Mouse (Mus musculus) hindbrain, embryonic 15.5 days (tissue): ENCODE results near the gene Stard13. TPM values are rescaled to one million over a fixed set of nuclear protein-coding genes. Genes with fewer than 3 reads are reported as not detected.

Experiments used
- ATAC-seq: fragments of 200-750 bp; cut with Nextera tagmentation; 2 replicates; pipeline ENCODE4 v1.8.0; 2017; ENCODE audit warnings: low read depth, moderate number of reproducible peaks, moderate TSS enrichment; ENCODE audit not compliant: low FRiP score
- H3K27ac ChIP-seq: fragments of 300-500 bp; sonication (generic); replicated peaks from 2 replicates; pipeline ENCODE4 v1.5.1; 2015; ENCODE audit warnings: mild to moderate bottlenecking, inconsistent platforms
- H3K27me3 ChIP-seq: fragments of 300-500 bp; sonication (generic); 2 replicates; pipeline ENCODE4 v1.6.1; 2015; ENCODE audit warnings: control low read depth, inconsistent platforms
- H3K36me3 ChIP-seq: fragments of 300-500 bp; sonication (generic); 2 replicates; pipeline ENCODE4 v1.6.1; 2015; ENCODE audit warnings: control low read depth, inconsistent platforms
- H3K4me1 ChIP-seq: fragments of 300-500 bp; sonication (generic); replicated peaks from 2 replicates; pipeline ENCODE4 v1.6.1; 2015; ENCODE audit warnings: control low read depth, inconsistent platforms
- H3K4me2 ChIP-seq: fragments of 300-500 bp; sonication (generic); 2 replicates; pipeline ENCODE4 v1.6.1; 2015; ENCODE audit warnings: moderate library complexity, mild to moderate bottlenecking, inconsistent platforms
- H3K4me3 ChIP-seq: fragments of 300-500 bp; sonication (generic); 2 replicates; pipeline ENCODE4 v1.5.1; 2015; ENCODE audit warnings: mild to moderate bottlenecking, inconsistent platforms
- H3K9ac ChIP-seq: fragments of 300-500 bp; sonication (generic); 2 replicates; pipeline ENCODE4 v1.6.1; 2015; ENCODE audit warnings: inconsistent platforms
- H3K9me3 ChIP-seq: fragments of 300-500 bp; sonication (generic); 2 replicates; pipeline ENCODE4 v1.6.1; 2016; ENCODE audit warnings: control low read depth, inconsistent platforms
- WGBS: fragments of 180-500 bp; shearing (Covaris S2); methylation state at CpG from one replicate; pipeline ENCODE4 v1.1.7; 2015; 5-methylcytosine and 5-hydroxymethylcytosine counted together
- polyA plus RNA-seq: library from polyadenylated mRNA; unstranded; fragments of >200 nt; fragmentation: Nextera tagmentation; extraction: Ambion mirVana; gene quantifications from 2 replicates; pipeline ENCODE4 v1.2.1, GENCODE M21; 2015

The Stard13 gene
- polyA plus RNA-seq, 1 experiment from 2014 or later, result 6.2 TPM

GRCm38 (mm10) chr5:151061942-151062341, 171.7 kb downstream of the Stard13 start:
- H3K9ac ChIP-seq, result no peak overlapping the region
- no peaks in the 10 kb centered on the region for H3K9me3 ChIP-seq
- no peak for ATAC-seq
- H3K27ac ChIP-seq, result no peak overlapping the region
- peaks cover 8% of the 10 kb centered on the region for H3K36me3 ChIP-seq
- no peaks in the 10 kb centered on the region for H3K27me3 ChIP-seq
- WGBS, result 99% methylated on average over 2 of the region's 2 CpGs
- peaks cover 2% of the 10 kb centered on the region; the same call in 1 of the 2 replicates for H3K4me1 ChIP-seq
- no peak overlapping the region for H3K4me2 ChIP-seq
- H3K4me3 ChIP-seq, result no peak overlapping the region

- H3K27me3 ChIP-seq, result no peaks in the 10 kb centered on the region
- 67% methylated on average over 12 of the region's 12 CpGs for WGBS
- peak; percentile 38; the same call in 1 of the 2 replicates for ATAC-seq
- peaks cover 15% of the 10 kb centered on the region for H3K4me1 ChIP-seq
- H3K27ac ChIP-seq, result no peak overlapping the region
- no peaks in the 10 kb centered on the region for H3K9me3 ChIP-seq
- peaks cover 8% of the 10 kb centered on the region for H3K36me3 ChIP-seq
- H3K9ac ChIP-seq, result no peak overlapping the region
- H3K4me2 ChIP-seq, result peak overlapping the region; percentile 13; the same call in 1 of the 2 replicates
- no peak overlapping the region for H3K4me3 ChIP-seq
Observed at GRCm38 (mm10) chr5:151060476-151060875, 173.2 kb downstream of the Stard13 start.

GRCm38 (mm10) chr5:151059772-151060171, 173.9 kb downstream of the Stard13 start:
- no peak for ATAC-seq
- Histone ChIP-seq H3K4me3 (no peak overlapping the region), H3K9me3 (no peaks in the 10 kb centered on the region), H3K27ac (no peak overlapping the region), H3K36me3 (peaks cover 8% of the 10 kb centered on the region), H3K4me1 (peaks cover 16% of the 10 kb centered on the region), H3K27me3 (no peaks in the 10 kb centered on the region), H3K9ac (no peak overlapping the region), H3K4me2 (no peak overlapping the region)
- WGBS, result 88% methylated on average over 5 of the region's 5 CpGs

DNA sequence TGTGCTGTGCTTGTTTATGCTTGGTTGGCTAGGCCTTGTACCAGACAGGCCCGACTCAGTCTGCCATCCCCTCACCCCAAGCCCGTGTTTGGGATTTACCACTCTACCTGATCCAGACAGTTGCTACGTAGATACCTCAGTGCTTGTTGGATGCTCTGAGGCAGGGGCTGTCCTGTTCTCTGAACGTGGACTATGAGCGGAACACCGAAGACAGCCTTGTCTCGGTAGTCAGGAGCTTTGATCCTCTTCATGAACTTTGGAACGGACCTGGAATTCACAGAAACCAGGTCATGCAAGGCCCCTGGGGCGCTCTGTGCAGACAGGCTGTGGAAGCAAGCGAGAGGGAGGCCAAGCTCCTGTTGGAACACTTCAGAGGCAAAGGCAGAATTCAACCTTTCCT, 174.3 kb downstream of the Stard13 start:
- no peak overlapping the region for H3K9ac ChIP-seq
- H3K27me3 ChIP-seq, result no peaks in the 10 kb centered on the region
- H3K4me2 ChIP-seq, result no peak overlapping the region
- 90% methylated on average over 10 of the region's 10 CpGs for WGBS
- no peak for ATAC-seq
- H3K4me1 ChIP-seq, result peaks cover 18% of the 10 kb centered on the region
- H3K36me3 ChIP-seq, result peaks cover 8% of the 10 kb centered on the region
- H3K9me3 ChIP-seq, result no peaks in the 10 kb centered on the region
- H3K4me3 ChIP-seq, result no peak overlapping the region
- H3K27ac ChIP-seq, result no peak overlapping the region

- Histone ChIP-seq H3K4me3 (no peak overlapping the region), H3K27ac (no peak overlapping the region), H3K9ac (no peak overlapping the region), H3K9me3 (no peaks in the 10 kb centered on the region), H3K4me1 (peaks cover 18% of the 10 kb centered on the region), H3K27me3 (no peaks in the 10 kb centered on the region), H3K4me2 (no peak overlapping the region), H3K36me3 (peaks cover 8% of the 10 kb centered on the region)
- no peak for ATAC-seq
- WGBS, result 95% methylated on average over 5 of the region's 5 CpGs
Observed at GRCm38 (mm10) chr5:151057716-151058115, 175.9 kb downstream of the Stard13 start.

- H3K36me3 ChIP-seq, result peaks cover 1% of the 10 kb centered on the region; the same call in 1 of the 2 replicates
- no peak overlapping the region for H3K4me2 ChIP-seq
- WGBS, result 63% methylated on average over 6 of the region's 6 CpGs
- ATAC-seq, result no peak
- H3K4me1 ChIP-seq, result peaks cover 18% of the 10 kb centered on the region
- peak overlapping the region; percentile 73 for H3K27ac ChIP-seq
- no peak overlapping the region for H3K9ac ChIP-seq
- H3K27me3 ChIP-seq, result no peaks in the 10 kb centered on the region
- H3K9me3 ChIP-seq, result no peaks in the 10 kb centered on the region
- no peak overlapping the region for H3K4me3 ChIP-seq
Observed at GRCm38 (mm10) chr5:151056920-151057294, 176.7 kb downstream of the Stard13 start.

- Histone ChIP-seq H3K4me1 (peaks cover 18% of the 10 kb centered on the region), H3K9me3 (no peaks in the 10 kb centered on the region), H3K4me2 (no peak overlapping the region), H3K9ac (no peak overlapping the region), H3K27ac (peak overlapping the region; percentile 73), H3K4me3 (no peak overlapping the region), H3K27me3 (no peaks in the 10 kb centered on the region), H3K36me3 (no peaks in the 10 kb centered on the region)
- ATAC-seq, result peak; percentile 28; the same call in 1 of the 2 replicates
- WGBS, result 59% methylated on average over 12 of the region's 12 CpGs
Observed at GRCm38 (mm10) chr5:151056255-151056919, 177.2 kb downstream of the Stard13 start.

- H3K27me3 ChIP-seq, result no peaks in the 10 kb centered on the region
- no peaks in the 10 kb centered on the region for H3K9me3 ChIP-seq
- H3K27ac ChIP-seq, result peak overlapping the region; percentile 25; the same call in 1 of the 2 replicates
- no peak overlapping the region for H3K9ac ChIP-seq
- H3K4me3 ChIP-seq, result no peak overlapping the region
- ATAC-seq, result no peak
- H3K4me2 ChIP-seq, result no peak overlapping the region
- 92% methylated on average over 11 of the region's 11 CpGs for WGBS
- H3K4me1 ChIP-seq, result peaks cover 18% of the 10 kb centered on the region
- H3K36me3 ChIP-seq, result no peaks in the 10 kb centered on the region
Observed at GRCm38 (mm10) chr5:151055426-151056090, 178.1 kb downstream of the Stard13 start.

DNA sequence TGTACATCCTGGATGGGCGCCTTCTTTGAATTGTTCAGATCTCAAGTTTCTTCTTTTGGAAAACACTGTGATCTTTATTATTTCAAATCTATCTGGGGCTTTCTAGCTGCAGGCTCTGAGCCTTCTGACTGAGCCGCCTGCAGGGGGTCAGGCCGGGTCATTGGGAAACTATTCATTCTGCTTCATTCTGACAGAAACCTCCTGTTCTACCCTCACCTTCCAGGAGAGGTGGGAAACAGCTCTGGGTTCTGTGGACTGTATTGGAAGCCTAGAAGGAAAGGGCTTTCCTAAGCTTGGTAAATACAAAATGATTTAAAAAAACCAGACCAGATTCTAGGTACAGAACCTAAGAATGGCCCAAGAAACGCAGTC, 178.9 kb downstream of the Stard13 start:
- H3K36me3 ChIP-seq, result no peaks in the 10 kb centered on the region
- H3K4me2 ChIP-seq, result no peak overlapping the region
- ATAC-seq, result no peak
- 0 out of 2 replicates have a peak overlapping the region, but pooled peaks have one; percentile 13 for H3K27ac ChIP-seq
- H3K4me3 ChIP-seq, result no peak overlapping the region
- H3K9me3 ChIP-seq, result no peaks in the 10 kb centered on the region
- H3K4me1 ChIP-seq, result peaks cover 18% of the 10 kb centered on the region
- H3K9ac ChIP-seq, result no peak overlapping the region
- WGBS, result 48% methylated on average over 4 of the region's 4 CpGs
- H3K27me3 ChIP-seq, result no peaks in the 10 kb centered on the region

- H3K27ac ChIP-seq, result 0 out of 2 replicates have a peak overlapping the region, but pooled peaks have one; percentile 49
- no peaks in the 10 kb centered on the region for H3K27me3 ChIP-seq
- H3K9ac ChIP-seq, result no peak overlapping the region
- WGBS, result 35% methylated on average over 7 of the region's 7 CpGs
- no peaks in the 10 kb centered on the region for H3K9me3 ChIP-seq
- H3K4me1 ChIP-seq, result peaks cover 18% of the 10 kb centered on the region
- ATAC-seq, result no peak
- no peak overlapping the region for H3K4me2 ChIP-seq
- H3K36me3 ChIP-seq, result no peaks in the 10 kb centered on the region
- H3K4me3 ChIP-seq, result no peak overlapping the region
Observed at GRCm38 (mm10) chr5:151054100-151054742, 179.4 kb downstream of the Stard13 start.

- H3K27me3 ChIP-seq, result no peaks in the 10 kb centered on the region
- ATAC-seq, result no peak
- H3K4me3 ChIP-seq, result no peak overlapping the region
- no peak overlapping the region for H3K27ac ChIP-seq
- H3K9ac ChIP-seq, result no peak overlapping the region
- no peak overlapping the region for H3K4me2 ChIP-seq
- peaks cover 18% of the 10 kb centered on the region for H3K4me1 ChIP-seq
- no peaks in the 10 kb centered on the region for H3K9me3 ChIP-seq
- WGBS, result 92% methylated on average over 5 of the region's 5 CpGs
- no peaks in the 10 kb centered on the region for H3K36me3 ChIP-seq
Observed at GRCm38 (mm10) chr5:151053190-151053589, 180.4 kb downstream of the Stard13 start.

GRCm38 (mm10) chr5:151052331-151052730, 181.3 kb downstream of the Stard13 start:
- Histone ChIP-seq H3K27me3 (no peaks in the 10 kb centered on the region), H3K9me3 (no peaks in the 10 kb centered on the region), H3K27ac (no peak overlapping the region), H3K36me3 (no peaks in the 10 kb centered on the region), H3K4me1 (peaks cover 18% of the 10 kb centered on the region), H3K4me2 (no peak overlapping the region), H3K4me3 (no peak overlapping the region), H3K9ac (no peak overlapping the region)
- ATAC-seq, result no peak
- 97% methylated on average over 8 of the region's 8 CpGs for WGBS
